Mouse (Mus musculus) neural tube, embryonic 14.5 days (tissue): ENCODE data around the gene Dnajc8. TPM values are rescaled to one million over a fixed set of nuclear protein-coding genes. Genes with fewer than 3 reads are reported as not detected.

Experiments
- ATAC-seq: fragments of 200-750 bp; cut with Nextera tagmentation; 2 replicates; pipeline ENCODE4 v1.8.0; 2017; ENCODE audit warnings: low read depth, mild to moderate bottlenecking, moderate TSS enrichment, moderate library complexity
- H3K27ac ChIP-seq: fragments of 300-500 bp; sonication (generic); 2 replicates; pipeline ENCODE4 v1.5.1; 2014; ENCODE audit warnings: low read depth, mild to moderate bottlenecking, control low read depth, low read length, moderate library complexity, mixed read lengths
- H3K27me3 ChIP-seq: fragments of 300-500 bp; sonication (generic); 2 replicates; pipeline ENCODE4 v1.6.1; 2014; ENCODE audit warnings: low read length; ENCODE audit not compliant: control insufficient read depth, insufficient read depth
- H3K36me3 ChIP-seq: fragments of 300-500 bp; sonication (generic); 2 replicates; pipeline ENCODE4 v1.6.1; 2014; ENCODE audit warnings: low read length, mixed read lengths; ENCODE audit not compliant: control insufficient read depth, insufficient read depth
- H3K4me1 ChIP-seq: fragments of 300-500 bp; sonication (generic); 2 replicates; pipeline ENCODE4 v1.6.1; 2014; ENCODE audit warnings: low read length; ENCODE audit not compliant: control insufficient read depth, insufficient read depth
- H3K4me2 ChIP-seq: fragments of 300-500 bp; sonication (generic); 2 replicates; pipeline ENCODE4 v1.6.1; 2014; ENCODE audit warnings: mild to moderate bottlenecking, low read depth, low read length, control low read depth
- H3K4me3 ChIP-seq: fragments of 300-500 bp; sonication (generic); 2 replicates; pipeline ENCODE4 v1.5.1; 2014; ENCODE audit warnings: low read depth, low read length, control low read depth, mixed read lengths
- H3K9ac ChIP-seq: fragments of 300-500 bp; sonication (generic); replicated peaks from 2 replicates; pipeline ENCODE4 v1.6.1; 2014; ENCODE audit warnings: low read depth, mild to moderate bottlenecking, control low read depth, low read length, mixed read lengths
- H3K9me3 ChIP-seq: fragments of 300-500 bp; sonication (generic); 2 replicates; pipeline ENCODE4 v1.6.1; 2016; ENCODE audit warnings: low read length; ENCODE audit not compliant: control insufficient read depth
- WGBS: fragments of 180-500 bp; shearing (Covaris S2); extraction: QIAGEN DNeasy Blood & Tissue Kit; methylation state at CpG from one replicate; pipeline ENCODE4 v1.1.7; 2014; 5-methylcytosine and 5-hydroxymethylcytosine counted together
- polyA plus RNA-seq: library from polyadenylated mRNA; unstranded; fragments of >200 nt; fragmentation: Nextera tagmentation; extraction: Ambion mirVana; gene quantifications from 2 replicates; pipeline ENCODE4 v1.2.1, GENCODE M21; 2014

Dnajc8 gene
- 146 and 170 TPM in 2 replicates for polyA plus RNA-seq

DNA sequence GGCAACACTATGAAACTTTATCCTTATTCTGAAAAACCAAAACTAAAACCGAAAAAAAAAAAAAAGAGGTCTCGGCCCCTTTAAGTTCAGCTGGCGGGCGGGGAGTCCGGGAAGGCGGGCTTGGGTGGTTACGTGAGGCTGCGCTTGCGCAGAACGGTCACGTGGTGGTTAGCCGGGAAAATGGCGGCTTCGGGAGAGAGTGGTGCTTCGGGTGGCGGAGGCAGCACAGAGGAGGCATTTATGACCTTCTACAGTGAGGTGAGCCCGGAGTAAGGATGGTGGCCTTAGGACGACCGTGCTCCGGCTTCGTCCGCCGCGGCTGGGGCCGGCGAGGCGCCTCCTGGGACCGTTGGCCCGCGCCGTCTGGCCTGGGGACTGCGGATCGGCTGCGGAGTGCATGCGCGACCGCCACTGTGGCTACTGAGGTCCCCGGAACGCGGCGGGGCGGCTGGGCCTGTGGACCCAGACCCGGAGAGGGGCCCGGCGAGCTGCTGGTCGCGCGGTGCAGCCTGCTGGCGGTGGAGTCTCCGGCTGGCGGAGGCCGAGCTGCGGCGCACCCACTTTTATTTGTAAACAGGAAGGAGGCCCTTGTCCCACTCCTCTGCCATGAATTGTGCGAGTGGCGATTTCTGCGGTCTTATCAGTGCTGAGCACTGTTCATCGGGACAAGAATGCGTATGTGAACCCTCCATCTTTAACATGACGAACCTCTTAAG, at the start of gene Dnajc8:
TSS of gene Dnajc8 (plus strand) at position 145 of the 716 bp plus-strand sequence.
- peak within 1 kb of the TSS; percentile 78 for H3K27ac ChIP-seq
- H3K4me1 ChIP-seq: peaks cover 19% of the 10 kb centered on the region
- H3K9me3 ChIP-seq: no peaks in the 10 kb centered on the region
- ATAC-seq: peak; percentile 71
- peaks cover 11% of the 10 kb centered on the region; the same call in 1 of the 2 replicates for H3K36me3 ChIP-seq
- no peaks in the 10 kb centered on the region; the same call in 1 of the 2 replicates for H3K27me3 ChIP-seq
- WGBS: under 1% methylated on average over 60 of the region's 60 CpGs
- peak within 1 kb of the TSS; percentile 91 for H3K9ac ChIP-seq
- peak within 1 kb of the TSS; percentile 100 for H3K4me3 ChIP-seq
- H3K4me2 ChIP-seq: peak within 1 kb of the TSS; percentile 87

DNA sequence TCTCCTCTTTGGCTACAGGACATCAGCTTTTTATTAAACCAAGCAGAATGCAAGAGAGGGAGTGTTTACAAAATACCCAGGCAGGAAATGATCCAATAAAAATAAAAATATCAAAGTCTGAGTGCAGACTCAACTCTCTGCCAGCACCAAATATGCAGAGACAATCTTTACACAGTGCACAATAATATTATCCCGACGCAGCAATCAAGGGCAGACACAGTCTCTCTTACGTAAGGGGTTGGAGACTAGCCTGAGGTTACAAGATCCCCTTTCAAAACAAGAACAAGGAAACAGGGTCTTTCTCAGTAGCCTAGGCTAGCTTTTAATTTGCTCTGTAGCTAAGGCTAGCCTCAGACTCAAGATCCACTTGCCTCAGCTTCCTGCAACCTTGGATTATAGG, 46.8 kb upstream of the Dnajc8 start:
- H3K9ac ChIP-seq: no peak overlapping the region
- ATAC-seq: no peak
- H3K4me3 ChIP-seq: no peak overlapping the region
- no peaks in the 10 kb centered on the region for H3K36me3 ChIP-seq
- no peak overlapping the region for H3K27ac ChIP-seq
- WGBS: 87% methylated on average over 3 of the region's 3 CpGs
- H3K27me3 ChIP-seq: no peaks in the 10 kb centered on the region
- no peaks in the 10 kb centered on the region for H3K4me1 ChIP-seq
- no peaks in the 10 kb centered on the region for H3K9me3 ChIP-seq
- no peak overlapping the region for H3K4me2 ChIP-seq

DNA sequence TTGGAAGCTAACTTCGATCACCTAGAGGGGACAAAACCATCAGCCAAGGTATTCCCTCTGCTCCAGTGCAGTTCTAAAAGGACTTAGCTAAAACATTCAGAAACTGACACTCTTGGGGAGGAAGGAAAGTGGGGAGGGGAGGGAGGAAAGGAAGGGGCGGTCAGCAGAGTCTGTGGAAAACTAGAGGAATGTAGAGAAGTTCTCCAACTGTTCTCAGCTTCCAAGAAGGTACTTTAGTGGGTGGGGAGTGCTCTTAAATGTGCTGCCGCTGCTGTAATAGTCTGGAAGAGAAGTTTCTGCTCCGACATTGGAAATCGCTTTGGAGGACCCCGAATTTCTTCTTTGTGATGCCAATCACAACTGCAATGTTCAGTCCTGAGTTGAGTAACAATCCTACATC, 46.4 kb upstream of the Dnajc8 start:
- H3K4me3 ChIP-seq: no peak overlapping the region
- no peak overlapping the region for H3K9ac ChIP-seq
- no peaks in the 10 kb centered on the region for H3K27me3 ChIP-seq
- no peak overlapping the region for H3K4me2 ChIP-seq
- no peaks in the 10 kb centered on the region for H3K9me3 ChIP-seq
- WGBS: 79% methylated on average over 6 of the region's 6 CpGs
- no peaks in the 10 kb centered on the region for H3K36me3 ChIP-seq
- no peaks in the 10 kb centered on the region for H3K4me1 ChIP-seq
- no peak for ATAC-seq
- H3K27ac ChIP-seq: no peak overlapping the region

DNA sequence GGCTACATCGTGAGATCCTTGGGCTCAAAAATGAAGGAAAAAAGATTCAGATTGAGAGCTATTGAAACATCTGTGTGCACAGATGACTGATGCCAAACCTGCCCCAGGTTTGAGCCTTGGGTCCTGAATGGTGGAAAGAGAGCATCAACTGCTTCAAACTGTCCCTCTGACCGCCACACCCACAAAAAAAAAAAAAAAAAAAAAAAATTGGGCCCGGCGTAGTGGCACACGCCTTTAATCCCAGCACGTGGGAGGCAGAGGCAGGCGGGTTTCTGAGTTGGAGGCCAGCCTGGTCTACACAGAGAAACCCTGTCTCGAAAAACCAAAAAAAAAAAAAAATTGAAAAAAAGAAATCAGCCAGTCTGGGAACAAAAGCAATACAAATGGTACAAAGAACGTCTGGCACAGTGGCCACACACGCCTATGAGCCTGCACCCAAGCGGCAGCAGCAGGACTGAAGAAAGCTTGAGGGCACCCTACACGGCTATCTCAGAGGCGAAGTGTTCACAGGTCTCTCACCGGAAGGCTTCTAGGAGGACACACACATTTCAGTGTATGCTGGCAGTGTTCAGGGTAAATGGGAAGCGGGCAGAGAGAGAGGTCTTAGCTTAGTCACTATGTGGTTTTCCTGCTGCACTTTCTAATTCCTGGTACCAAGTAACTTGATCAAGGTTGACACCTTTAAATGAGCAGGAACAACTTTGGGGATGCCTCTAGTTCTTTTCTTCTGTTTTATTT, 44.9 kb upstream of the Dnajc8 start:
- Histone ChIP-seq H3K9ac (no peak overlapping the region), H3K9me3 (no peaks in the 10 kb centered on the region), H3K4me1 (no peaks in the 10 kb centered on the region), H3K27me3 (no peaks in the 10 kb centered on the region), H3K27ac (no peak overlapping the region), H3K4me3 (no peak overlapping the region), H3K36me3 (no peaks in the 10 kb centered on the region), H3K4me2 (no peak overlapping the region)
- WGBS: 90% methylated on average over 15 of the region's 15 CpGs
- no peak for ATAC-seq

DNA sequence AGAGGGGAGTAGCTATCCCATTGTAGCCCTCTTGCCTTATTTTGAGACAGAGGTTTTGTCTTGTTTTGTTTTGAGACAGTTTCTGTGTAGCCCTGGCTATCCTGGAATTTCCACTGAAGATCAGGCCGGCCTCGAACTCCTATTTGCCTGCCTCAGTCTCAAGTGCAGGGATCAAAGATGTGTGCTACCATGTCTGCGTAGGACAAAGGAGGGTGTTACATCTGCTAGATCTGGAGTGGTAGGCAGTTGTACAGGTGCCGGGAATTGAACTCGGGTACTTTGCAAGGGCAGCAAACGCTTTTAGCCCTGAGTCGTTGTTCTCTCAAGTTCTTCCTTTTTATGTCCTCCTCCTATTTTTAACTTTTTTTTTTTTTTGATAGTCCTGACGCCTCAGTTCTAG, 44.3 kb upstream of the Dnajc8 start:
- Histone ChIP-seq H3K27ac (no peak overlapping the region), H3K4me1 (no peaks in the 10 kb centered on the region), H3K9me3 (no peaks in the 10 kb centered on the region), H3K36me3 (no peaks in the 10 kb centered on the region), H3K27me3 (no peaks in the 10 kb centered on the region), H3K4me3 (no peak overlapping the region), H3K4me2 (no peak overlapping the region), H3K9ac (no peak overlapping the region)
- ATAC-seq: no peak
- WGBS: 91% methylated on average over 8 of the region's 8 CpGs

DNA sequence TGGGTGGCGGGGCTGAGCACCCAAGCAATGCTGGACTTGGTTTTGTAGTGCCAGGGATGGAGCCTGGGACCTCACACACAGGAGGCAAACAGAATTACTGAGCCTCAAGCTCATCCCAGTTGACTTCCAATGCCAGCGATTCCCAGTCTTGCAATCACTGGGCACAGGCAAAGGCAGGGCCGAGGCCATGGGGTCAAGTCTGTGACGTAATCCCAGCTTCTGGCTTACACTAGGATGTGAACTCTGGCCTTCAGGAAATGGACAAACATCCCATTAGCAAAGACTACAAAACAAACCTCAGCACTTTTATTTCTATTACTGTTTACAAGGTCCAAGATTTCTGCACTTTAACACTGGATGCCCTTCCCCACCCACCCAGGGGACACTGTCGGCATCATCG, 43.6 kb upstream of the Dnajc8 start:
- no peak overlapping the region for H3K4me3 ChIP-seq
- H3K9me3 ChIP-seq: no peaks in the 10 kb centered on the region
- no peaks in the 10 kb centered on the region for H3K36me3 ChIP-seq
- H3K9ac ChIP-seq: no peak overlapping the region
- WGBS: 76% methylated on average over 6 of the region's 6 CpGs
- H3K27me3 ChIP-seq: no peaks in the 10 kb centered on the region
- no peak overlapping the region for H3K4me2 ChIP-seq
- H3K4me1 ChIP-seq: no peaks in the 10 kb centered on the region
- no peak for ATAC-seq
- H3K27ac ChIP-seq: no peak overlapping the region

DNA sequence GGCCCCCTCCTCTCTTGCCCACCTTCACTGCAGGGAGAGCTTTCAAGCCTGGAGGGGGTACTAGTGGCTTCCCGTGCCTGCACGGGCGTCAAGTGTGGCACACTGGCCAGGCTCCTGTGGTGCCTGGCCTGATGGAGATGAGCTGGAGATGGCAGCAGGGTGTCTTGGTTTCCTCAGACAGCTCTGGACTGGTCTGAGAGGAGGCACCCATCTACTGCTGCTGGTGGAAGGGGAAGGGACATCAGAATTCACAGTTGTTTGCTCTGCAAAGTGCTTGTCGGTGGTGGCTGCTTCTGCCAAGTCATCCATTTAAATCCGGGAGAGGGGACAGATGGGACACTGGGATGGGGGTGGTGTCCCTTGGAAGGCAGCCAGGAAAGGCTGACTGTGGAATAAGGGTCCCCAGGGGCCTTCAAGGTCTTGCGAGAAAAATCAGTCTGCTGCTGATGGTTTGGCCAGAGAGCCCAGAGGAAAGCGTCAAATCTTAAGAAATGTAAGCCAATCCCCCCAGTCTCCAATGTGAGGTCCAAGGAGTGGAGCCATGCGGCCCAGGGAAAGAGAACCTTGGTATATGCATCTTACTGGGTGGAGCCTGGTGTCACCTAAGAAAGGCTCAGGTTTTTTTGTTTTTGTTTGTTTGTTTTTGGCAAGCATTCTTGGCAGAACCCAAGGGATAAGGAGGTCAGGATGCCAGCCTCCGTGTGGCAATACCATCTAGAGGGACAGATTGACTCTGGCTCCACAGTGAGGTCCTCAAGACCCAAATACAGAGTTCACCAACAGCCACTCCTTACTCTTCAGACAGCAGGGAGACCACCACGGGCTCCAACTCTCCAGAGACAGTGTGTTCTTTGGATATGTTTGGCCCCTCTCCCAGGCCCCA, 42.9 kb upstream of the Dnajc8 start:
- 0 out of 2 replicates have a peak, but pooled peaks cover 3% of the 10 kb centered on the region for H3K36me3 ChIP-seq
- H3K4me3 ChIP-seq: no peak overlapping the region
- no peak overlapping the region for H3K4me2 ChIP-seq
- no peak overlapping the region for H3K27ac ChIP-seq
- 54% methylated on average over 10 of the region's 10 CpGs for WGBS
- H3K9ac ChIP-seq: no peak overlapping the region
- H3K4me1 ChIP-seq: no peaks in the 10 kb centered on the region
- no peak for ATAC-seq
- H3K9me3 ChIP-seq: no peaks in the 10 kb centered on the region
- no peaks in the 10 kb centered on the region for H3K27me3 ChIP-seq

DNA sequence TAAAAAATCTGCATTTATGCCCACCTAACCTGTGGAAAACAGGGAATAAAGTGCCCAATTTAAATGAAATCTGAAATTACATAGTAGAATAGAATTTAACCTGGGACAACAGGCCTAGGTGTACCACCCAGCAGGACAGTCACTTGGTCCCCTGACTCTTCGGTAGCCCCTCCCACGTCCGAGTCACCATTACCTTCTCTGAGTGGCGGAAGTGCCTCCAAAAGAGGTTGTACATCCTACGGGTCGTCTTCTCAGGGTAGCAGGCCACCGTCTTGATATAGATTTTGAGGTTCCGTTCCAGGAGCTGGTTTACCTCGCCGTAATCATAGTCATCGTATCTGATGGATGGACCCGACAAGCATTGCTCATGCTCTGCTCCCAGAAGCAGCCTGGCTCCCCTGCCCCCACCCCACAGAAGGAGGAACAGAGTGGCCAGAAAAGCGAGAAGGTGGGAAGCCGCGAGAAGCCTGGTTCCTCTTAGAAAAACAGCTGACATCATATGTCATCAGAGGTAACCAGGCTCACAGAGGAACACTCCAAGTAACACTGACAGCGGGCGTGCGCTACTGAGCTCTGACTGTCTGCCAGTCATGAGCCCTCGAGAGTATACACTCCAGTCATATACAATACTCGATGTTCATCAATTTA, 41.0 kb upstream of the Dnajc8 start:
- H3K36me3 ChIP-seq: 0 out of 2 replicates have a peak, but pooled peaks cover 6% of the 10 kb centered on the region
- 92% methylated on average over 20 of the region's 20 CpGs for WGBS
- H3K9me3 ChIP-seq: no peaks in the 10 kb centered on the region
- H3K4me1 ChIP-seq: no peaks in the 10 kb centered on the region
- no peak overlapping the region for H3K9ac ChIP-seq
- ATAC-seq: no peak
- H3K27ac ChIP-seq: no peak overlapping the region
- H3K4me3 ChIP-seq: no peak overlapping the region
- no peak overlapping the region for H3K4me2 ChIP-seq
- no peaks in the 10 kb centered on the region for H3K27me3 ChIP-seq
